Mouse (Mus musculus) stomach, postnatal 0 days (tissue): ENCODE data around the gene Fbxo42.

Experiments used
- CTCF ChIP-seq: IDR thresholded peaks from 2 replicates; pipeline ENCODE4 v1.5.1; 2016; ENCODE audit warnings: antibody characterized with exemption, low read depth, mild to moderate bottlenecking, moderate library complexity
- EP300 ChIP-seq: optimal IDR thresholded peaks from 2 replicates; pipeline ENCODE3; 2016; ENCODE audit warnings: antibody characterized with exemption

- TF ChIP-seq CTCF (no peak), EP300 (no peak)
Measured at GRCm38 (mm10) chr4:141228687-141229086, 81.0 kb downstream of the Fbxo42 start.
